Mouse (Mus musculus) liver, embryonic 14.5 days (tissue): ENCODE results near the gene Mxd4. TPM values are rescaled to one million over a fixed set of nuclear protein-coding genes. Genes with fewer than 3 reads are reported as not detected.

Experiments
- ATAC-seq: fragments of 200-750 bp; cut with Nextera tagmentation; 2 replicates; pipeline ENCODE4 v1.8.0; 2017; ENCODE audit warnings: moderate number of reproducible peaks, mild to moderate bottlenecking, moderate library complexity; ENCODE audit not compliant: insufficient read depth
- DNase-seq, 3 experiments: peaks; one replicate each; pipeline ENCODE4 v3.0.0-alpha.2; 2012 to 2013; ENCODE audit warnings: low read depth in 3 of 3, low spot score in 3 of 3
- H3K27ac ChIP-seq: fragments of 300-500 bp; sonication (generic); 2 replicates; pipeline ENCODE4 v1.5.1; 2014; ENCODE audit warnings: moderate library complexity, mild to moderate bottlenecking, control low read depth, inconsistent platforms
- H3K27me3 ChIP-seq: fragments of 300-500 bp; sonication (generic); 2 replicates; pipeline ENCODE4 v1.6.1; 2014; ENCODE audit warnings: mild to moderate bottlenecking, low read length, moderate library complexity; ENCODE audit not compliant: control insufficient read depth, insufficient read depth
- H3K36me3 ChIP-seq: fragments of 300-500 bp; sonication (generic); replicated peaks from 2 replicates; pipeline ENCODE4 v1.6.1; 2014; ENCODE audit warnings: low read depth; ENCODE audit not compliant: control insufficient read depth, insufficient read depth
- H3K4me1 ChIP-seq, 2 experiments: fragments of 200-500 bp in 1 of 2; fragments of 300-500 bp in 1 of 2; sonication (generic) in 1 of 2; replicated peaks; 2 replicates each; pipeline ENCODE4 v1.6.1; 2012 to 2014; ENCODE audit warnings: antibody characterized with exemption in 1 of 2, inconsistent platforms in 1 of 2, low read length in 1 of 2; ENCODE audit not compliant: control insufficient read depth in 2 of 2, insufficient read depth in 2 of 2
- H3K4me2 ChIP-seq: fragments of 300-500 bp; sonication (generic); 2 replicates; pipeline ENCODE4 v1.6.1; 2014; ENCODE audit warnings: low read depth, mild to moderate bottlenecking, control low read depth, moderate library complexity
- H3K4me3 ChIP-seq, 2 experiments: fragments of 200-500 bp in 1 of 2; fragments of 300-500 bp in 1 of 2; sonication (generic) in 1 of 2; 2 replicates each; pipeline ENCODE4 v1.5.1; 2012 to 2014; ENCODE audit warnings: low read depth in 2 of 2, low read length in 2 of 2, mild to moderate bottlenecking in 2 of 2, control low read depth in 1 of 2, inconsistent platforms in 1 of 2, moderate library complexity in 1 of 2; ENCODE audit not compliant: insufficient read depth in 1 of 2
- H3K9ac ChIP-seq: fragments of 300-500 bp; sonication (generic); replicated peaks from 2 replicates; pipeline ENCODE4 v1.6.1; 2014; ENCODE audit warnings: mild to moderate bottlenecking, control low read depth, moderate library complexity
- H3K9me3 ChIP-seq: fragments of 300-500 bp; sonication (generic); 2 replicates; pipeline ENCODE4 v1.6.1; 2016; ENCODE audit warnings: low read length, mixed read lengths; ENCODE audit not compliant: control insufficient read depth
- CTCF ChIP-seq: IDR thresholded peaks from 2 replicates; pipeline ENCODE4 v1.5.1; 2016; ENCODE audit warnings: antibody characterized with exemption, low read depth, control low read depth
- EP300 ChIP-seq: IDR thresholded peaks from 2 replicates; pipeline ENCODE4 v1.6.1; 2016; ENCODE audit warnings: antibody characterized with exemption, low read depth
- WGBS: fragments of 180-500 bp; shearing (Covaris S2); extraction: QIAGEN DNeasy Blood & Tissue Kit; methylation state at CpG from one replicate; pipeline ENCODE4 v1.1.7; 2014; ENCODE audit not compliant: insufficient replicate concordance; 5-methylcytosine and 5-hydroxymethylcytosine counted together
- polyA plus RNA-seq, 2 experiments: library from polyadenylated mRNA; depleted of rRNA in 1 of 2; stranded (reverse) in 1 of 2; unstranded in 1 of 2; fragments of >200 nt; fragmentation: Nextera tagmentation in 1 of 2; extraction: Ambion mirVana in 1 of 2; gene quantifications; 2 replicates each; pipeline versions ENCODE4 v1.2.1 to v1.2.3; 2012 to 2014

The Mxd4 gene
- polyA plus RNA-seq, 2 experiments = 4.7 to 6.6 TPM

GRCm38 (mm10) chr5:34210279-34210678 is 22.8 kb upstream of the Mxd4 start:
- Histone ChIP-seq H3K9ac (no peak overlapping the region), H3K27me3 (no peaks in the 10 kb centered on the region), H3K4me1 (no peaks in the 10 kb centered on the region), H3K36me3 (no peaks in the 10 kb centered on the region), H3K4me2 (no peak overlapping the region), H3K27ac (no peak overlapping the region), H3K9me3 (no peaks in the 10 kb centered on the region), H3K4me3 (no peak overlapping the region)
- DNase-seq (peak; percentile 43 to 51 (median 48)), ATAC-seq (no peak)
- TF ChIP-seq EP300 (no peak), CTCF (peak; percentile 96)
- 4% methylated on average over 1 of the region's 1 CpGs for WGBS

DNA sequence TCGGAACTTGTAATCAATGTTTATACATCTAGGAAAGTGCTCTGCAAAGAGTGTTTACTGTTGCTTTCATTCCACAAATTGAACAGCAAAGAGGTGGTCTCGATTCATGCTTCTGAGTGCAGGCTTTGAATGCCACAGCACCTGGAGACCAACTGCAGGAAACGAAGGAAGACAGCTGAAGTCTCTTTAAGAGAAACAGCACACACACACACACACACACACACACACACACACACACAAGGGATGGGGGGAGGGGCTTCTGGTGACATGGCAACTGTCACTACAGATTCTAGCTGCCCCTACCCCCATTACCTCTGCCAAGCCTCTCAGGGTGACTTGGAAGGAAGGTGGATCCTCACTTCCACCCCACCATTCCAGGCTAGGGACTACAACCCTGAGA is 20.0 kb upstream of the Mxd4 start:
- H3K4me2 ChIP-seq = no peak overlapping the region
- 35% methylated on average over 3 of the region's 3 CpGs for WGBS
- TF ChIP-seq CTCF (no peak), EP300 (no peak)

GRCm38 (mm10) chr5:34205788-34206187 is 18.3 kb upstream of the Mxd4 start:
- Histone ChIP-seq H3K4me1 (no peaks in the 10 kb centered on the region), H3K4me2 (no peak overlapping the region), H3K27me3 (no peaks in the 10 kb centered on the region), H3K36me3 (no peaks in the 10 kb centered on the region), H3K9ac (no peak overlapping the region), H3K4me3 (no peak overlapping the region), H3K9me3 (no peaks in the 10 kb centered on the region), H3K27ac (no peak overlapping the region)
- ATAC-seq = no peak
- 19% methylated on average over 2 of the region's 2 CpGs for WGBS
- no peak for TF ChIP-seq EP300
- TF ChIP-seq CTCF = no peak
- no peak for DNase-seq

More for the DNA sequence above, 20.0 kb upstream of the Mxd4 start:
- H3K9me3 ChIP-seq = no peaks in the 10 kb centered on the region
- no peak for DNase-seq
- H3K27ac ChIP-seq = no peak overlapping the region
- no peak overlapping the region for H3K9ac ChIP-seq
- ATAC-seq = no peak
- no peak overlapping the region for H3K4me3 ChIP-seq
- no peaks in the 10 kb centered on the region for H3K4me1 ChIP-seq
- no peaks in the 10 kb centered on the region for H3K36me3 ChIP-seq
- no peaks in the 10 kb centered on the region for H3K27me3 ChIP-seq

DNA sequence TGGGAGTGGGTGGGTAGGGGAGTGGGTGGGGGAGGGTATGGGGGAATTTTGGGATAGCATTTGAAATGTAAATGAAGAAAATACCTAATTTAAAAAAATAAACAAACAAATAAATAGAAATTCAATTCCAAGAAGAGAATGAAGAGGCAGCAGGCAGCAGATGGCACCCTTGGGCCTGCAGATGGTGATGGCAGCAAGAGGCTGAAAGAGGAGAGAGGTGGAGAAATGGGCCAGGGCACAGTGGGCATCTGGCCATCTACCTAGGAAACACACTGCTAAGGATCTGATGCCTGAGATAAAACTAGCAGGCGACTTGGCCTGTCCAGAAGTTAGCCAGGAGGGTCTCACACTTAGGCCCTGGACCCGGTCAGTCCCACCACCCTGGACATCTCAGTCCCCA is 17.4 kb upstream of the Mxd4 start:
- Histone ChIP-seq H3K4me1 (no peaks in the 10 kb centered on the region), H3K9me3 (no peaks in the 10 kb centered on the region), H3K9ac (no peak overlapping the region), H3K27ac (no peak overlapping the region), H3K4me2 (no peak overlapping the region), H3K36me3 (no peaks in the 10 kb centered on the region), H3K27me3 (no peaks in the 10 kb centered on the region), H3K4me3 (no peak overlapping the region)
- 53% methylated on average over 2 of the region's 2 CpGs for WGBS
- no peak for TF ChIP-seq EP300
- TF ChIP-seq CTCF = no peak
- ATAC-seq (no peak), DNase-seq (no peak)

DNA sequence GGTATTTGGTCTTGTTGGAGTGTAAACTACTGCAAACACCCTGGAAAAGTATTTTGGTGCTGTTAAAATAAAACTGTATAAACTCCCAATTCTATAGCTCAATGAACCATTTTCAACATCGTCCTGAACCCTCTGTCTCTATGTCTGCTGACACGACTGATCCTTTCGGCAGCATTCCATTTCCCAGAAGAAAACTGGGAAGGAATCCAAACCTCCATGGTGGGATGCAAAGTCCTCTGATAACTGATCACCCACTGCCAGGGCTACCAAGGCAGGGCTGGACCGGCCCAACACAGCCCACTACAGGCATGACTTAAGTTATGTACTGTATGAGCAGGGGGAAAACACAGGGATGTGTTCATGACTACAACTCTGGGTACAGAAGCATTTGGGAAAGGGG is 14.5 kb upstream of the Mxd4 start:
- DNase-seq = no peak
- Histone ChIP-seq H3K4me3 (no peak overlapping the region), H3K36me3 (no peaks in the 10 kb centered on the region), H3K4me1 (no peaks in the 10 kb centered on the region), H3K27me3 (no peaks in the 10 kb centered on the region), H3K4me2 (no peak overlapping the region), H3K27ac (no peak overlapping the region), H3K9me3 (no peaks in the 10 kb centered on the region), H3K9ac (no peak overlapping the region)
- ATAC-seq = no peak
- WGBS = 68% methylated on average over 4 of the region's 4 CpGs
- no peak for TF ChIP-seq CTCF
- TF ChIP-seq EP300 = no peak
